Mouse (Mus musculus) natural killer cell, adult 2 months (primary cell): ENCODE measurements around the gene Hip1.
A peak's percentile ranks its signal among the peaks of the same experiment; 100 is the strongest.

ENCODE experiments used
- DNase-seq, 2 experiments: peaks; one replicate each; pipeline ENCODE4 v3.0.0; 2022; ENCODE audit warnings: low spot score in 2 of 2

The Hip1 gene

DNA sequence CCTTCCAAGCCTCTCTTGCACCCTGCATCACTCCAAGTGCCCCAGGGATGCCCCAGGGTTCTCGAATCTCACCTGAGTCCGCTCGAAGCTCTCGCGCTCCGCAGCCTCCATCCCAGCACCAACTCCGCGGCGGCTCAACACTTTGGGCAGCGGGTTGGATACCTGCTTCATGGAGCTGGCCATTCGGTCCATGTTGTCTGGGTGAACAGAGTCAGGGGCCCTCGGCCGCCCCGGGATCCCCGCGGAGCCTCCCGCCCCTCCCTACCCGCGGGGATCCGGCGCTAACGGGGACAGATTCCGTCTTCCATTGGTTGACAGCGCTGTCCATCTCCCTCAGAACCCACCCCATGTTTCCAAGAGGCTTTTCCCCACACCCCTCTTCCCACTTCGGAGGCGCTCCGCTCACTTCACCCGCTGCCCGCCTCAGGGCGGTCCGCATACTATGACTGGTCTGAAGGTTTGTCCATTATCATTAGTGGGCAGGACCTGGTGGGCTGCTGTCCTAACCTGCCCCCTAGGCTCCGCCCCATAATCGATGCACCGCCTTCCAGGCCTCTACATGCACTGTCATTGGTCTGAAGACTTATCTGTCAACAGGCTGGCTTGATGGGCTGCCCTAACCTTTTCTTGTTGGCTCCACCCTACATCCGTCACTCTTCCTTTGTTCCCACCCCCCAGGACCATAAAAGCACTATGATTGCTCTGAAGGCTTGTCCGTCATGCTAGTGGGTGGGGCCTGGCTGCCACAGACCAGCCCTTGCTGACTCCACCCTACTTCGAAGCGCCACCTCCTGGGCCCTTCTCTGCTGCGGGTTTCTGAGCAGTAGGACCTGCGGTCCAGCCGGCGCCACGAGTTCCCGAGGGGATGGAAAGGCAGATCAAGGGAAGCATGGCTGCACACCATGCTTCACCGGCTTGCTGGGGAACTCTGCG lies at the start of gene Hip1:
Gene Hip1, minus strand, starts transcription at position 256 of the 933 bp plus-strand sequence.
- DNase-seq, result peak; percentile 99

GRCm38 (mm10) chr5:135589996-135590784 lies 45.3 kb upstream of the Hip1 start:
- no peak for DNase-seq

DNA sequence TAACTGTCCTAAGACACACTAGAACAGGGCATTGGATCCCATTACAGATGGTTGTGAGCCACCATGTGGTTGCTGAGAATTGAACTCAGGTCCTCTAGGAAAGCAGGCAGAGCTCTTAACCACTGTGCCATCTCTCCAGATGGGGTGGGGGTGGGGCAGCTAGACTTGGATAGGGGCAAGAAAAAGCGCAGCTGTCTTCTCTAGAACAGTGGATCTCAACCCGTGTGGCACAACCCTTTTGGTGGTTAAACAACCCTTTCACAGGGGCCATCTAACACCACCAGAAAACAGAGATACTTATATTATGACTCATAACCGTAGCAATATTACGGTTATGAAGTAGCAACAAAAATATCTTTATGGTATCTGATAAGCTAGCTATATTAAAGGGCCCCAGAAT lies 42.8 kb upstream of the Hip1 start:
- no peak for DNase-seq

- no peak for DNase-seq
Observed at GRCm38 (mm10) chr5:135585691-135586090, 40.8 kb upstream of the Hip1 start.

DNA sequence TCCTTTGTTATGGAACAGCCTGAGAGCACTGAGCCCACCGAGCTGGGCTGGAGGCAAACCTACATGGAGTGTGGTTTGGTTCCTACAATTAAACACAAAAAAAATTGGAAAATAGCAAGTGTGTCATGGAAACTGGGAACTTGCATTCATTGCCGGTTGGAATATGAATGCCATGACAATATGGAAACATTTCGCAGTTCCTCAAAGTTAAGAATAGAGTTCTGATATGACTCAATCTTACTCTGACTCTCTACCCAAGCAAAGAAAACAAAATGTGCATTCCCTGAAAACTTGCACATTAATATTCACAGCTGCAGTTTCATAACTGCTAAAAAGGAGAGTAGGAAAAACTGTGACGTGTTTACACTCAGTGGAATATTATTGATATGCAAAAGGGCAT lies 37.4 kb upstream of the Hip1 start:
- DNase-seq, result no peak

DNA sequence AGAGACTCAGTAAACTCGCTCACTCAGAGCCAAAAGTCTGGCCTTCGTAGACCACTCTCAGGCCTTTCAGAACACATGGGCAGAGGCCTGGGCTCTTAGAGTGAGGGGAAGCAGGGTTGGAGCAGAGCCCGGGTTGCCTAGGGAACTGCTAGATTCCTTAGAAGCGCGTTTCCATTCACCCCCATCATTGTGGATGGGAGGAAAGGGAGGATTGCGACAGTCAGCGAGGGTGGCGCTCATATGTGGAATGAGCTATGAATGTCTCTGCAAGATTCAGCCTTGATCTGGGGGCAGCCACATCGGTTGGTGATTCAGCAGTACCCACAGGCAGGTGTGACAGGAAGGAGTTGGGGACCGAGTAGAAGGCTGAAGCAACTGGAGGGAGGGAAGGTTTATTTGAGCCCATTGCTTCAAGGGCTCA lies 34.4 kb upstream of the Hip1 start:
- no peak for DNase-seq

- no peak for DNase-seq
Observed at GRCm38 (mm10) chr5:135576055-135576454, 31.1 kb upstream of the Hip1 start.

DNA sequence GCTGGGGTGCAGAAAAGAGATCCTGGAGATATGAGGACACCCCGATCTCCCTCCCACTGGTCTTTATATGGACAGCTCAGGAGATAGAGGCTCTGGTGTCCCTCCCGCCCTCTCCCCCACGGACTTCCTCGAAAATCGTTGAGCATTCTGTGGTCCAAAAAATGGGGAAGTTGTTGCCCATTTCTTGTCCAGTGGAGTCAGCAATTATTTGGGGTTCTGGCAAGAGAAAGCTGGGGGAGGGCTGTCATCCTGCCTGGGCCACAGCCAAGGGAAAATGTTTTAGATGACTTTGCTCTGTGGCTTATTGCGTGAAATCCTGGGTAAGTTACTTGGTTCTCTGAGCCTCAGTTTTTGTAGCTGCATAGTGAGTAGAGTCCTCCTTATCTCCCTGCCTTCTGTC lies 28.1 kb upstream of the Hip1 start, which contains the start of gene Ccl24:
Gene Ccl24, minus strand, starts transcription at position 44 of the 400 bp plus-strand sequence.
- no peak for DNase-seq

- no peak for DNase-seq
Observed at GRCm38 (mm10) chr5:135568698-135569097, 23.8 kb upstream of the Hip1 start.

- no peak for DNase-seq
Observed at GRCm38 (mm10) chr5:135567556-135568265, 22.8 kb upstream of the Hip1 start.

- no peak for DNase-seq
Observed at GRCm38 (mm10) chr5:135563469-135563868, 18.5 kb upstream of the Hip1 start, which contains the start of gene Ccl26. Gene Ccl26, minus strand, starts transcription at chr5:135563569.

DNA sequence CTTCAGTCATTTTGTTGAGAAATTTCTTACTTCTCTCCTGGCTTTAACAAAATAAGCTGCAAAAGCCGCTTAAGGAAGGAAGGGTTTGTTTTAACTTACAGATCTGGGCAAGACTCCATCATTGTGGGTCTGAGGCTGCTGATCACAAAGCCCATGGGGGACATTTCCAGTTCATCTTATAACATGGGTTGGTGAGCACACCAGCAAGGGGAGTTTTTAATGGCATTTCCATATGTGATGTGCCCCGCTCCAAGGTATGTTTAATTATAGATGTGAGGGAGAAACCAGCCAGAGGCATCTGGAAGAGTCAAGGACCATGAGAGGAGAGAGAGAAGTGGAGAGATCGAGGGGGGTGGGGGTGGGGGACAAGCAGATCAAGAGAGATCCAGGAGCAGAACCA lies 12.8 kb upstream of the Hip1 start:
- no peak for DNase-seq

DNA sequence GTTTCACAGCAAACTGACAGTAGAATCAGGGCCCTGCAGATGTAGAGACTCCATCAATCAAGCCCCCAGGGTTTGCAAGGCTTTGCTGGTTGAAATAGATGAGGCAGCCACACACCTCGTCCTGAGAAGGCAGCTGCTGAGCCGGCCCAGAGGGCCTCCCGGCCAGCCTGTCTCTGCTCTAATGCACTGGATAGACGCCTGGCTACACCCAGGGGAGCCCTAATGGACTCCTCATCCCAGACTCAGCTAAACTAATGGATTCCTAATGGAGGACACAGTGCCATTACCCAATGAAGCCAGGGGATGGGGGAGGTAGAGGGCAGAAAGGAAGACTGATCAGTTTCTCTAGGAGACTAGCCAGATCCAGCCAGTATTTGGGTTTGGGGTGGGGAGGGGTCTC lies 12.1 kb upstream of the Hip1 start:
- no peak for DNase-seq

DNA sequence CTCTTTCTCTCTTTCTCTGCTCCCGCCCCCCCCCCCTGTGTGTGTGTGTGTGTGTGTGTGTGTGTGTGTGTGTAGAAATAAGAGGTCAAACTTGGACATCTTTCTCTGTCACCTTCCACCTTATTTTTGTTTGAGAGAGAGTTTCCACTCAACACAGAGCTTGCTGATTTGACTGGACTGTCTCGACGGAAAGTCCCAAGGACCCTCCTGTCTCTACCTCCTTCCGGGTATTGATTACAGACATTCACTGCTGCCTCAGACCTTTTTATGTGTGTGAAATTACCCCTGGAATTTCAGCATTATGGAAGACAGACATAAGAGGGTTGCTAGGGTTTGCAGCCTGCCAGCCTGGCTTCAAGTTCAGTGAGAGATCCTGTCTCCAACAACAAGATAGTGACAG lies 11.3 kb upstream of the Hip1 start:
- no peak for DNase-seq

- DNase-seq, result no peak
Observed at GRCm38 (mm10) chr5:135551591-135551990, 6.7 kb upstream of the Hip1 start.

DNA sequence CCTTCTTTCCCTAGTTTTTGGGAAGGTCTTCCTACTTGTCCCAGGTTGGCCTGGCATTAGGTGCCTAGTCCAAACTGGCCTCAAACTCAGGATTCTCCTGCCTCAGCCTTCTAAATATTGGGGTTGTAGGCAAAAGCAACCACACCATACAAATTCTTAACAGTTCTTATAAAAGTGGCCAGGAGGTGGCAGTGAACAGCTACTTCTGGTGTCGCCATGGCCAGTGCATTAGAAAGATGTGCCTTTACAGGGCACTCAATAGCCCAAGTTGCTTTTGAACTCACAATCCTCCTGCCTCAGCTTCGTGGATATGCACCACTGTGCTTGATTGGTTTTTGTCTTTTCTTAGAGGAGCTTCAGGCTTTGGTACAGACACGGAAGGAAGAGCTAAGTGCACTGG lies 6.0 kb upstream of the Hip1 start:
- DNase-seq, result peak; percentile 35 to 42

GRCm38 (mm10) chr5:135547990-135548389 lies 3.1 kb upstream of the Hip1 start:
- DNase-seq, result no peak

- DNase-seq, result no peak
Observed at GRCm38 (mm10) chr5:135544032-135544558, 825 bp downstream of the Hip1 start.

GRCm38 (mm10) chr5:135537794-135538214 lies 7.1 kb downstream of the Hip1 start:
- peak; percentile 84 to 85 for DNase-seq

DNA sequence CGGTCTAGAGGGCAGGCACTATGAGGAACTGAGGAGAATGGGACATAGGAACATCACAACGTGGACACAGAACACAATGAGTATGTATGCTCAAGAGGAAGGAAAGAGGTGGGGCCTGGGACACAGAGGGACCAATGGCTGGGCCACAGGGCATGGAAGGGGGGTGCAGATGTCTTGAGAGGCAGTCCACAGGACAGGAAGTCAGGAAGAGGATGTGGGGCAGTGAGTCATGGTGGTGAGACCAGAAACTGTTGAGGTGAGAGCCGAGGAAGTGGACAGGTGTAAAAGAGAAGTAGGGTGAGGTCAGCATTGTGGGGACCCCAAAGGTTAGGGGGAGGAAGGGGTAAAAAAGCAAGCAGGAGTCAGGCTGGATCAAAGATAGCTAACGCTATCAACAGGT lies 7.6 kb downstream of the Hip1 start:
- peak; percentile 92 to 94 for DNase-seq

DNA sequence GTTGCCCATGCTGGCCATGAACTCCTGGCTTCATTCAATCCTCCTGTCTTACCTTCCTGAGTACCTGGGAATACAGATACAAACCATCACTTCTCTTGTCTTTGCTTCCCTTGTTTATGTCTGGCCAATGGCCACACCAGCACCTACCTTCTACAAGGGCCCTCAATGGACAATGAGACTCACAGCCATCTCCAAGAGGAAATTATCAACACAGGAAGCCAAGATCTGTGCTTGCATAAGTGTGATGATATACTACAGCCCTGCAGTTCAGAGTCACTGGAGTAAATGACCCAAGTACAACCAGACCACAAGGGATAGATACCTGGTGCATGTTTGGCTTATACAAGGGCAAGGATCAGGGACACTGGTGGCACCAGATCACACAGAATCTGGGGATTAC lies 9.1 kb downstream of the Hip1 start:
- DNase-seq, result no peak

GRCm38 (mm10) chr5:135533431-135533830 lies 11.5 kb downstream of the Hip1 start:
- no peak for DNase-seq
